Mouse (Mus musculus): Measurements from ENCODE around the gene Mt1.
"Not testable (repeated sequence)": the region's sequence is repeated elsewhere in the genome, so short reads cannot be mapped to it uniquely, and the experiment has no call there.

Mt1 gene

GRCm38 (mm10) chr8:94178857-94179712 is at the start of gene Mt1:
TSS of gene Mt1 (plus strand) at chr8:94179082.
- DNase-seq (ENCODE audit: low spot score): peak; percentile 81

GRCm38 (mm10) chr8:94129133-94129789 is 49.6 kb upstream of the Mt1 start:
- no peak for DNase-seq (ENCODE audit: low spot score)

GRCm38 (mm10) chr8:94130126-94130525 is 48.8 kb upstream of the Mt1 start:
- no peak for DNase-seq (ENCODE audit: low spot score)

- DNase-seq (ENCODE audit: low spot score): no peak
These were observed 46.8 kb upstream of the Mt1 start for GRCm38 (mm10) chr8:94132096-94132495.

- not testable (repeated sequence) for DNase-seq (ENCODE audit: low spot score)
These were observed 44.3 kb upstream of the Mt1 start for GRCm38 (mm10) chr8:94134601-94135000.

- DNase-seq (ENCODE audit: low spot score): no peak
These were observed 43.3 kb upstream of the Mt1 start for GRCm38 (mm10) chr8:94135556-94135955.

GRCm38 (mm10) chr8:94136192-94136591 is 42.7 kb upstream of the Mt1 start:
- no peak for DNase-seq (ENCODE audit: low spot score)

GRCm38 (mm10) chr8:94136933-94137332 is 41.9 kb upstream of the Mt1 start, which contains the start of gene Mt4:
TSS of gene Mt4 (plus strand) at chr8:94137197.
- no peak for DNase-seq (ENCODE audit: low spot score)

- no peak for DNase-seq (ENCODE audit: low spot score)
These were observed 38.6 kb upstream of the Mt1 start for GRCm38 (mm10) chr8:94140266-94140795.

GRCm38 (mm10) chr8:94148236-94148635 is 30.6 kb upstream of the Mt1 start:
- DNase-seq (ENCODE audit: low spot score): no peak

GRCm38 (mm10) chr8:94150925-94151324 is 28.0 kb upstream of the Mt1 start:
- no peak for DNase-seq (ENCODE audit: low spot score)

GRCm38 (mm10) chr8:94152513-94153300 is 26.2 kb upstream of the Mt1 start, which contains the start of gene Mt3:
TSS of gene Mt3 (plus strand) at chr8:94152607.
- DNase-seq (ENCODE audit: low spot score): peak; percentile 77

GRCm38 (mm10) chr8:94153451-94153850 is 25.4 kb upstream of the Mt1 start:
- no peak for DNase-seq (ENCODE audit: low spot score)

GRCm38 (mm10) chr8:94154537-94154936 is 24.3 kb upstream of the Mt1 start:
- no peak for DNase-seq (ENCODE audit: low spot score)

- DNase-seq (ENCODE audit: low spot score): no peak
These were observed 22.8 kb upstream of the Mt1 start for GRCm38 (mm10) chr8:94156092-94156491.

GRCm38 (mm10) chr8:94165772-94166171 is 13.1 kb upstream of the Mt1 start:
- DNase-seq (ENCODE audit: low spot score): not testable (repeated sequence)

GRCm38 (mm10) chr8:94167244-94167643 is 11.6 kb upstream of the Mt1 start:
- peak; percentile 95 for DNase-seq (ENCODE audit: low spot score)

GRCm38 (mm10) chr8:94169547-94169946 is 9.3 kb upstream of the Mt1 start:
- DNase-seq (ENCODE audit: low spot score): no peak

- no peak for DNase-seq (ENCODE audit: low spot score)
These were observed 7.5 kb upstream of the Mt1 start for GRCm38 (mm10) chr8:94171321-94171755.

GRCm38 (mm10) chr8:94172075-94172808 is 6.6 kb upstream of the Mt1 start, which contains the start of gene Mt2:
TSS of gene Mt2 (plus strand) at chr8:94172664.
- DNase-seq (ENCODE audit: low spot score): peak; percentile 51

Data from embryo, embryonic 10.5 days (tissue).